ENCODE assay signal across 8 mouse cellular contexts in genomic region chr9:57798725-57799253, GRCm38 (mm10). TPM values are rescaled to one million over a fixed set of nuclear protein-coding genes. Genes with fewer than 3 reads are reported as not detected.
DNase-seq lines count a peak whose midpoint lies in the region; ATAC-seq lines count a peak whose summit lies in the region.

No protein-coding gene starts in this region.

- no peak overlapping the region for H3K4me2 ChIP-seq in midbrain, embryonic 12.5 days (replicated peaks)
- no peak overlapping the region for H3K4me2 ChIP-seq in midbrain, embryonic 15.5 days
- 0 out of 2 replicates have a peak overlapping the region, but pooled peaks have one; percentile 16 for H3K4me2 ChIP-seq in neural tube, embryonic 12.5 days (replicated peaks)

- peak; percentile 98 for DNase-seq in heart, adult 11 months
- peak; percentile 64 for DNase-seq in kidney, postnatal 10 days
- no peak for DNase-seq in left cerebral cortex, postnatal 36 days (ENCODE audit: low spot score in 2 of 2)
- no peak for DNase-seq in thymus, adult 18-20 months
- no peak for DNase-seq in left cerebral cortex, postnatal 14 days (ENCODE audit: low spot score in 2 of 2)

- intact Hi-C loops in left cerebral cortex, postnatal 36 days (cut with DNase I): no loop called here
- intact Hi-C loops in left cerebral cortex, postnatal 14 days (cut with DNase I): no loop called here

- no peaks in the 10 kb centered on the region for H3K27me3 ChIP-seq in midbrain, embryonic 12.5 days
- H3K27me3 ChIP-seq in midbrain, embryonic 15.5 days (replicated peaks): no peaks in the 10 kb centered on the region
- H3K27me3 ChIP-seq in neural tube, embryonic 12.5 days (replicated peaks): no peaks in the 10 kb centered on the region

- peaks cover 26% of the 10 kb centered on the region for H3K4me1 ChIP-seq in midbrain, embryonic 12.5 days
- peaks cover 18% of the 10 kb centered on the region for H3K4me1 ChIP-seq in midbrain, embryonic 15.5 days
- H3K4me1 ChIP-seq in neural tube, embryonic 12.5 days: peaks cover 18% of the 10 kb centered on the region

- 29% methylated on average over 10 of the region's 10 CpGs for WGBS in midbrain, embryonic 12.5 days
- WGBS in midbrain, embryonic 15.5 days: 20% methylated on average over 10 of the region's 10 CpGs
- WGBS in neural tube, embryonic 12.5 days: 5% methylated on average over 10 of the region's 10 CpGs

- no peak overlapping the region for H3K9ac ChIP-seq in midbrain, embryonic 12.5 days (replicated peaks)
- no peak overlapping the region for H3K9ac ChIP-seq in midbrain, embryonic 15.5 days
- no peak overlapping the region for H3K9ac ChIP-seq in neural tube, embryonic 12.5 days

- peaks cover 55% of the 10 kb centered on the region for H3K36me3 ChIP-seq in midbrain, embryonic 12.5 days
- H3K36me3 ChIP-seq in midbrain, embryonic 15.5 days (replicated peaks): peaks cover 8% of the 10 kb centered on the region
- H3K36me3 ChIP-seq in neural tube, embryonic 12.5 days: peaks cover 46% of the 10 kb centered on the region

- no peak overlapping the region for H3K4me3 ChIP-seq in midbrain, embryonic 12.5 days
- H3K4me3 ChIP-seq in midbrain, embryonic 15.5 days: no peak overlapping the region
- H3K4me3 ChIP-seq in neural tube, embryonic 12.5 days: no peak overlapping the region

- no peaks in the 10 kb centered on the region for H3K9me3 ChIP-seq in midbrain, embryonic 12.5 days
- H3K9me3 ChIP-seq in midbrain, embryonic 15.5 days: no peaks in the 10 kb centered on the region
- no peaks in the 10 kb centered on the region for H3K9me3 ChIP-seq in neural tube, embryonic 12.5 days

- 0 out of 2 replicates have a peak, but pooled peaks have one; percentile 23 for ATAC-seq in midbrain, embryonic 12.5 days (ENCODE audit: low FRiP score, low read depth)
- no peak for ATAC-seq in midbrain, embryonic 15.5 days (replicated peaks)
- no peak for ATAC-seq in neural tube, embryonic 12.5 days (ENCODE audit: low FRiP score, low read depth)

- no peak overlapping the region; the same call in 1 of the 2 replicates for H3K27ac ChIP-seq in midbrain, embryonic 12.5 days (replicated peaks)
- no peak overlapping the region for H3K27ac ChIP-seq in midbrain, embryonic 15.5 days
- H3K27ac ChIP-seq in neural tube, embryonic 12.5 days: no peak overlapping the region

RNA-seq across cellular contexts. Expression of gene Clk3, which starts 33.1 kb away (rescaled TPM):
- polyA plus RNA-seq in midbrain, embryonic 12.5 days (2016; fragmentation: Nextera tagmentation; extraction: Ambion mirVana): 90.0 and 94.7 TPM in 2 replicates
- 75.4 and 86.2 TPM in 2 replicates for polyA plus RNA-seq in midbrain, embryonic 15.5 days (2015; fragmentation: Nextera tagmentation; extraction: Ambion mirVana)
- polyA plus RNA-seq in neural tube, embryonic 12.5 days (2016; fragmentation: Nextera tagmentation; extraction: Ambion mirVana): 80.9 and 84.9 TPM in 2 replicates
- 10 to 100 TPM; 69.2 to 84.8 TPM for total RNA-seq in left cerebral cortex, postnatal 36 days (2021)
- total RNA-seq in left cerebral cortex, postnatal 14 days (2021): 10 to 100 TPM; 81.3 to 81.8 TPM

RNA-seq across cellular contexts. Expression of gene Arid3b, which starts 37.8 kb away (rescaled TPM):
- 23.1 and 28.1 TPM in 2 replicates for polyA plus RNA-seq in midbrain, embryonic 12.5 days (2016; fragmentation: Nextera tagmentation; extraction: Ambion mirVana)
- 9.2 and 10.5 TPM in 2 replicates for polyA plus RNA-seq in midbrain, embryonic 15.5 days (2015; fragmentation: Nextera tagmentation; extraction: Ambion mirVana)
- polyA plus RNA-seq in neural tube, embryonic 12.5 days (2016; fragmentation: Nextera tagmentation; extraction: Ambion mirVana): 19.5 and 21.0 TPM in 2 replicates
- 10 to 100 TPM in 1 of 2 experiments, 1 to 10 TPM in 1; 6.4 to 13.5 TPM for total RNA-seq in left cerebral cortex, postnatal 36 days (2021)
- total RNA-seq in left cerebral cortex, postnatal 14 days (2021): 10 to 100 TPM in 1 of 2 experiments, 1 to 10 TPM in 1; 9.6 to 10.7 TPM

Comparison
In these comparisons a context has a peak if more than half of its experiments do, and no peak if none do; other contexts are left out.
1. DNase-seq: peak in heart, adult 11 months (single experiment) and kidney, postnatal 10 days (single experiment); none in left cerebral cortex, postnatal 36 days (0 of 2), thymus, adult 18-20 months (0 of 2) and left cerebral cortex, postnatal 14 days (0 of 2).